ENCODE assay signal across 9 mouse cellular contexts in genomic region chr9:78787866-78788265, GRCm38 (mm10).
DNase-seq lines count a peak whose midpoint lies in the region; ATAC-seq and TF ChIP-seq lines count a peak whose summit lies in the region.
"Had no signal": no experiment of that assay in that cellular context is flagged by ENCODE, and none has a peak within 500 bp of the region (broad histone marks: within the 10 kb centered on the region; RNA-seq: fewer than 3 reads in every experiment).

No protein-coding gene starts in this region.

- no peaks in the 10 kb centered on the region for H3K27me3 ChIP-seq in cerebellum, adult 2 months (ENCODE audit: control insufficient read depth, insufficient read depth, low read length)

- 26% methylated on average over 1 of the region's 1 CpGs for WGBS in cerebellum, adult 2 months

- H3K4me1 ChIP-seq in cerebellum, adult 2 months (ENCODE audit: control insufficient read depth, insufficient read depth, low read length), result no peaks in the 10 kb centered on the region

- no peak for TF ChIP-seq POLR2A in cerebellum, adult 2 months (IDR thresholded peaks at IDR 0.05; ENCODE audit: borderline replicate concordance, insufficient read depth, low read length)

- DNase-seq in right cerebral cortex, adult 2 months (ENCODE audit: low spot score in 2 of 2), result peak; percentile 32 to 50
- DNase-seq in right cerebral cortex, postnatal 4 days, result no peak
- DNase-seq in cerebellum, adult 2 months, result peak; percentile 14 to 63
- peak; percentile 62 to 86 for DNase-seq in frontal cortex, adult 2 months (ENCODE audit: extremely low spot score in 1 of 2, low spot score in 1 of 2)
- DNase-seq in kidney, postnatal 36 days, result peak; percentile 19 to 48
- no peak for DNase-seq in spleen, postnatal 4 days (ENCODE audit: low spot score in 2 of 2)
- DNase-seq in ovary, postnatal 36 days (ENCODE audit: low spot score), result no peak

- peak; percentile 60; the same call in 1 of the 2 replicates for TF ChIP-seq CTCF in cerebellum, adult 2 months (IDR thresholded peaks at IDR 0.05; ENCODE audit: borderline replicate concordance, insufficient read depth, low read depth, low read length)

- ATAC-seq in megakaryocyte progenitor cell, adult 5-6 weeks (replicated peaks; ENCODE audit: poor library complexity), result peak; percentile 72

- H3K27ac ChIP-seq in cerebellum, adult 2 months (ENCODE audit: insufficient read depth, low read length), result no peak overlapping the region

- no peak overlapping the region for H3K4me3 ChIP-seq in cerebellum, adult 2 months (replicated peaks; ENCODE audit: insufficient read depth, low read depth, low read length)
- H3K4me3 ChIP-seq: erythroblast, embryonic 14.5 days had no signal

Comparison
In these comparisons a context has a peak if more than half of its experiments do, and no peak if none do; other contexts are left out.
1. DNase-seq: peak in right cerebral cortex, adult 2 months (2 of 2), cerebellum, adult 2 months (2 of 2), frontal cortex, adult 2 months (2 of 2) and kidney, postnatal 36 days (2 of 2); none in right cerebral cortex, postnatal 4 days (single experiment), spleen, postnatal 4 days (0 of 2) and ovary, postnatal 36 days (single experiment).